Mouse (Mus musculus) testis, adult 2 months (tissue): Measurements from ENCODE around the gene Klhl35.

Experiments used
- CTCF ChIP-seq: fragments of 200-500 bp; IDR thresholded peaks from 2 replicates; pipeline ENCODE4 v1.5.1; 2012; ENCODE audit warnings: low read depth, mild to moderate bottlenecking, inconsistent platforms, low read length, moderate library complexity; ENCODE audit not compliant: control insufficient read depth, insufficient read depth, insufficient replicate concordance
- POLR2A ChIP-seq: fragments of 200-500 bp; IDR thresholded peaks from 2 replicates; pipeline ENCODE4 v1.6.1; 2012; ENCODE audit warnings: low read depth, mild to moderate bottlenecking, inconsistent platforms, low read length, moderate library complexity; ENCODE audit not compliant: control insufficient read depth

- TF ChIP-seq CTCF (no peak), POLR2A (no peak)
Observed at GRCm38 (mm10) chr7:99523121-99523520, 57.3 kb downstream of the Klhl35 start.
